ENCODE assay signal across 8 mouse cellular contexts in genomic region chr14:20707201-20708190, GRCm38 (mm10). TPM values are rescaled to one million over a fixed set of nuclear protein-coding genes. Genes with fewer than 3 reads are reported as not detected.
DNase-seq lines count a peak whose midpoint lies in the region; ATAC-seq and TF ChIP-seq lines count a peak whose summit lies in the region.

Zswim8 (plus strand) TSS chr14:20707552.

- under 1% methylated on average over 79 of the region's 80 CpGs for WGBS in hindbrain, embryonic 15.5 days

- TF ChIP-seq CTCF in Patski (IDR thresholded peaks at IDR 0.05): no peak

- in situ Hi-C loops in Patski (cut with MboI; ENCODE audit: low pct_unique_long_range_greater_than_20kb): no loop called here

- CTCF ChIA-PET in Patski (lab: Charles Lee): interaction anchor here (1.4 to 1.7 kb wide), 2 partner anchors 9 to 95 kb away, joined by 5 read pairs; no protein-coding TSS in a partner anchor

- H3K4me1 ChIP-seq in hindbrain, embryonic 15.5 days (replicated peaks): peaks cover 30% of the 10 kb centered on the region

- peak; percentile 86 for ATAC-seq in Patski
- peak; percentile 95 for ATAC-seq in hindbrain, embryonic 15.5 days (ENCODE audit: low FRiP score, low read depth)

- H3K36me3 ChIP-seq in hindbrain, embryonic 15.5 days: peaks cover 32% of the 10 kb centered on the region

- POLR2A ChIA-PET in Patski (lab: Charles Lee): interaction anchor here (0.6 to 1.9 kb wide), 10 partner anchors 8 to 325 kb away, joined by 3 to 7 read pairs (median 4); partner anchors contain the start of gene Camk2g

- peak; percentile 72 for DNase-seq in Patski (ENCODE audit: low read depth, low spot score)
- peak; percentile 94 to 95 for DNase-seq in cerebellum, postnatal 25 days
- DNase-seq in frontal cortex, postnatal 36 days (ENCODE audit: low spot score in 2 of 2): peak; percentile 93 to 94
- DNase-seq in left cerebral cortex, adult 11 months (ENCODE audit: low spot score): peak; percentile 85
- peak; percentile 91 to 94 for DNase-seq in lung, postnatal 4 days
- DNase-seq in retina, postnatal 7 days (ENCODE audit: low read depth, low spot score): peak; percentile 84
- DNase-seq in urinary bladder, adult 2 months (ENCODE audit: low spot score): peak; percentile 86

- peak within 1 kb of the TSS; percentile 99 for H3K9ac ChIP-seq in hindbrain, embryonic 15.5 days

- H3K9me3 ChIP-seq in hindbrain, embryonic 15.5 days: no peaks in the 10 kb centered on the region

- peak within 1 kb of the TSS; percentile 63 for H3K4me2 ChIP-seq in hindbrain, embryonic 15.5 days

- H3K27ac ChIP-seq in hindbrain, embryonic 15.5 days (replicated peaks): peak within 1 kb of the TSS; percentile 95

- peak within 1 kb of the TSS; percentile 98 for H3K4me3 ChIP-seq in hindbrain, embryonic 15.5 days

- H3K27me3 ChIP-seq in Patski: no peaks in the 10 kb centered on the region
- no peaks in the 10 kb centered on the region for H3K27me3 ChIP-seq in hindbrain, embryonic 15.5 days

RNA-seq across cellular contexts. Expression of gene Zswim8, which starts in this region (rescaled TPM):
- 162 TPM for polyA plus RNA-seq in Patski (2021)
- 45.1 and 46.9 TPM in 2 replicates for polyA plus RNA-seq in hindbrain, embryonic 15.5 days (2015; fragmentation: Nextera tagmentation; extraction: Ambion mirVana)
- polyA plus RNA-seq in urinary bladder, adult 2 months (2012; rRNA removed): 120 and 121 TPM in 2 replicates

Comparison
In these comparisons a context has a peak if more than half of its experiments do, and no peak if none do; other contexts are left out.
1. Peak in every context shown above with its lines: DNase-seq, ATAC-seq, H3K4me3 ChIP-seq and H3K27ac ChIP-seq.